Mouse (Mus musculus) induced T-regulatory cell, adult 2 months (primary cell): ENCODE data around the gene Panx1.
A peak's percentile ranks its signal among the peaks of the same experiment; 100 is the strongest.

Experiments used
- DNase-seq: peaks from one replicate; pipeline ENCODE4 v3.0.0-alpha.2; 2012; ENCODE audit warnings: low read depth

Gene Panx1

DNA sequence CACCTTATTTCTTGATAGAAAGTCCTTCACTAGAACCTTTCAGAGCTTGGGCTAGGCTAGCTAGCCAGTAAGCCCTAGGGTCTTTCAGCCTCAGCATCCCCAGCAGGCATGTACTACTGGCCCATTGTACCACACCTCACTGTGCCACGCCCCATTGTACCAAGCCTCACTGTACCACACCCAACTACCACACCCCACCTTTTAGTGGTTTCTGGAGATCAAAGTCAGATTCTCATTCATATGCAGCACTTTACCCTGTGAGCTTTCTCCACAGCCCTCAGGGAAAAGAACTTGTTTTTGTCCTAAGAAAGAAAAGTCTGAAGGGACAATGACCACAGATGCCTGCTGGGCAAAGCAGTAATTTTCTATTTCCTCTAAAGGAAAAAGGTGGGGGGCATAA is 22.2 kb downstream of the Panx1 start:
- DNase-seq = peak; percentile 69

DNA sequence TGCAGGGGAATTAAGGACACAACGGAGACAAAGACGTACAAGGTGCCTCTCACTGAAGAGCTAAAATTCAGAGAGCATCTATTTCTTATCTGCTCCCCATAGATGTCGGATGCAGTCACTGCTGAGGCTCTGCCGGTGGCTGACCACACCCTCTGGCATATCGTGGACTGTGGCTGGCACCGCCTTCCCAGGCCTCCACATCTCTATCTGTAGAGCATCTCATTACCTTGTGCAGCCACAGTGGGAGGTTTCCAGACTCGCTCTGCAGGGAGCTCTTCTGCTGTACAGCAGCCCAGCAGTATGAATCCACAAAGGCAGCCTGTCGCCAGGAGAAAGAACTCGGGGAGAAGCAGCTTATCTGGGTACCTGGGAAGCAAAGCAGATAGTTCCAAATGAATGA is 24.1 kb downstream of the Panx1 start:
- DNase-seq = no peak

DNA sequence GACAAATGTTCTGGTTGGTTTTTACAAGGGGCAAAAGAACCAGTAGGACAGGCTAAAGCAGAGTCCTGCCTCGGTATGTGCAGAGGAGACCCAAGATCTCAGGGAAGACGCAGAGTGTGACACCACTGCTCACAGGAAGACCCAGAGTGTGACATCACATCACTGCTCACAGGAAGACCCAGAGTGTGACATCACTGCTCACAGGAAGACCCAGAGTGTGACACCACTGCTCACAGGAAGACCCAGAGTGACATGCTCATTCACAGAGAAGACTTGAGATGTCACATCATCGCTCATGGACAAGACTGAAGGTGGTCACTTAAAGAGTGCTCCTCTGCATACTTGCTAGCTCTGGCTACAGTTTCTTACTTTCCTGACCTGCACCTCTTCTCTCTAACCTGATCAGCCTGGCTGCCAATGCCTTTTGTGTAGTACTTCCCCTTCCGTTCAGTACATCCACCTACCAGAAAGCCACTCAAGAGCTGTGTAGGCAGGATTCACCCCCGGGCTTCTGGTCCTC is 24.7 kb downstream of the Panx1 start:
- peak; percentile 80 for DNase-seq

GRCm38 (mm10) chr9:15018756-15019131 is 26.5 kb downstream of the Panx1 start:
- DNase-seq = peak; percentile 84

DNA sequence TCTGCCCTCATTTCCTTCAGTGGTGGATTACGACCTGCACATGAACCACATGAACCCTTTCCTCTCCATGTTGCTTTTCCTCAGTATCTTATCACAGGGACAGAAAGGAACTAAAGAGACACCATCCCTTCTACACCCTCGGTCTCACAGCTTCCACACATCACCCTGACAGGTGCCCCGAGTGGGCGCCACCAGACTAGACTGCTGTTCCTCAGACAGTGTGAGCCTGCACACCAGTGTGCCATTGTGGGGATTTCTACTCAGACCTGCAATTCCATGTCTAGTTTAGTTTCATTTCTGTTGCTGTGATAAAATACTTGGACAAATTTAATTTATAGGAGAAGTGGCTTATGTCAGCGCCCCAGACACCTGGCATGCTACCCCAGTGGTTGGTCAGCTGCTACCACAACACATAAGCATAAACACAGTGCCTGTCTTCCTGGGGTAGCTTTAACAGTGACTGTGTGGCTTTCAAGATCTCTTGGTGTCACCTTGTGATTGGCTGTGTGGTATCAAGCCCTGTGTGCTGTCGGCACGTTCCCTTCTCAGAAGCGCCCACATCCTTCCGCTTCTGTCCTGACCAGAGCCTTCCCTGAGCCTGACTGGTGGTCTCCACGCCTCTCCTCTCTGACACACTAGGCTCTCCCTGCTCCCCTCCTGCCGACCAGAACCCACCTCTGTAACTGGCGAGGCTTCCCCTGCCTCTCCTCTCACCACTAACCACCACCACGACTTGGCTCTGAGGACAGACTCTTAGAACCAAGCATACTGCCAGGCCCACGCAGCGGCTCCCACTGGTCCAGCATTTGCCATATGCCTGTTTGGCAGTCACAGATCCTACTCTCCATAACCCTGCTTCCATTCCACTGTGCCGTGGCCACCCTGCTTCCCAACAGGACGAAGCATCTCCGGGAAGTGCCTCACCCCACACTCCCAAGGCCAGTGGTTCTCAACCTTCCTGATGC is 27.2 kb downstream of the Panx1 start:
- DNase-seq = peak; percentile 92

- DNase-seq = peak; percentile 96
Observed at GRCm38 (mm10) chr9:15015223-15015956, 29.9 kb downstream of the Panx1 start.

- peak; percentile 7 for DNase-seq
Observed at GRCm38 (mm10) chr9:15007566-15007965, 37.7 kb downstream of the Panx1 start.

GRCm38 (mm10) chr9:15004298-15004685 is 41.0 kb downstream of the Panx1 start:
- DNase-seq = peak; percentile 65

DNA sequence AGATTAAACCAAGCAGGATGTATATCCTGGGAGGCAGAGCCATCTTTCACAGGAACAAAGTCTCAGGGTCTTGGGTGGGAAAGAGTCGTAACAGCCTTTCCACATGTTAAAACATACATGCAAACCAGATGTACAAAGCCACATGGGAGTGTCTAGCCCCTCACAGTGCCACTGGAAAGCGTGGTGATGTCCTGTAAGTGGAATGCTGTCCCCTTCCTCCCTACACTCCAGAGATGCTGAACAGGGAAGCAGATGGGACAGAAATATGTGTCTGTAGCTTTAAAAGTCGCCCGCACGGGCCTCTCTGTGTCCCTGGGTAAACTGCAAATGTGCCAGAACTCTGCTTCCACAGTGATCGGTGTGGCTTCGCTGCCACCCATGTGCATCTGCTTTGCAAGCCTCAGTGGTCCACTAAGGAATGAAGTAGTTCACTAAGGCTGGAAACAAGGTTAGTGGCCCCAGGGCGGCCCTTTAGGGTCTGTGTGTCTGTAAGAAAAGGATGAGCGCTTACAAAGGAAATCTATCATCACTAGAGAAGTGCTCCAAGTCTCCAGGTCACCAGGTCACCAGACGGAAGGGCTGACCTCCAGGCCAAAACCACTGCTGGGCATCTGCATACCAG is 41.5 kb downstream of the Panx1 start:
- DNase-seq = peak; percentile 22

DNA sequence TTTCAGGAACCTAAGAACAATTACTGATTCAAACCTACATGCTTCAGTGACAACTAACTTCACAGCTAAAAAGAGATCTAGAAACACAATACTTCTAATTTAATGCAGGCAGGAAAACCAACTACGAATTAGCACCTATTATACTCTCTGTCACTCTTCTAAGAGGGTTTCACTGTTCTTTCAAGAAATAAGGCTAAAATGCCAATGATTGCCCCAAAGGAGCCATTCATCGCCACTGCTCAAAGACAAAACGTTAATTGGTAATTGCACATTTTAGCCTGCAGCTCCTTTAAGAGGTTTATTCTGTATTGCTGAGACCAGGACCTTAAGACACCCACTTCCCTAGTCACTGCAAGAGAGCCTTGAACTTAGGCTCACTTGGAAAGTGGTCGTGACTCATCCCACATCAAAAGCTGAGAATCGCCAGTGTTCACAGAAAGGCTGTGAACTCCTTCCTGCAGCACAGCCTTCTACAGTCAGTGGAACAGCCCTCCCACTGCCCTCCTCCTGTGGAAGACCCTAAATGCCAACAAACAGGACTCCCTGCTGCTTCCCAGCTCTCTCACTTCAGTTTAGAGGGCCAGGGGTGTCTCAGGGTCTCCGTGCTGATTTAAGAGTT is 42.2 kb downstream of the Panx1 start:
- DNase-seq = peak; percentile 52

- DNase-seq = no peak
Observed at GRCm38 (mm10) chr9:14998790-14999189, 46.5 kb downstream of the Panx1 start.

DNA sequence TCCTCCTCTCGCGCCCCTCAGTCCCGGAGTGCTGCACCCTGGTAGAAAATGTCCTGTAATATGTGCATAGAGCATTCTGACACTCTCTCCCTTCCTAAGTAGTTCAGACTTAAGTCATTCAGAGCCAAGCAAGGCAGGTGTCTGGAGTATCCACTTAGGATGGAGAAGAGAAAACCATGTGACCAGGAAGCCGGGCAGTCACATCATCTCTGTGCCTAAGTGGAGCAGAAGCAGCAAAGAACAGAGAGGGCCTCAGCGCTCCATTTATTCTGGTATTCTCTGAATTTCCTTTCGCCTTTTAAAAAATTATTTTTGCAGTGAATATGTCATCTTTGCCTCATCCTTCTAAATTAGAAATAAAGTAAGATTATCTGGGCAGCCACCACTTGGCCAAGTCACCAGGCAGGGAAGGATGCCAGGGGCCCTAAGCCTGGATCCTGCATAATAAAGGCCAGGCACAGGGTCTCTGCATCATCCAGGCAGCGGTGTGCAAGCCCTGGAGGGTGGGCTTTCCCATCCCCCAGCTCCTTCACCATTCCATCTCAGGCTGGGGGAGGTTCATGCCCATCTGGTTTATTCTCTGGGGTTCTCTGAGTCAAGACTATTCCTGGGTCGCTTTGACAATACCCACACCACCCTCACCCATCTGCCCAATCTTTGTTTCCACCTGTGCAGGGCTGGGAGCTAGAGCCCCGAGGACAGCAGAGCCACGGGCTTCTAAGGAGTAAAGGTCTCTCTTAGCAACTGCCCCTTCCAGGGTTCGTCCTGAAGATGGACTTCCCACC is 47.8 kb downstream of the Panx1 start:
- DNase-seq = no peak

DNA sequence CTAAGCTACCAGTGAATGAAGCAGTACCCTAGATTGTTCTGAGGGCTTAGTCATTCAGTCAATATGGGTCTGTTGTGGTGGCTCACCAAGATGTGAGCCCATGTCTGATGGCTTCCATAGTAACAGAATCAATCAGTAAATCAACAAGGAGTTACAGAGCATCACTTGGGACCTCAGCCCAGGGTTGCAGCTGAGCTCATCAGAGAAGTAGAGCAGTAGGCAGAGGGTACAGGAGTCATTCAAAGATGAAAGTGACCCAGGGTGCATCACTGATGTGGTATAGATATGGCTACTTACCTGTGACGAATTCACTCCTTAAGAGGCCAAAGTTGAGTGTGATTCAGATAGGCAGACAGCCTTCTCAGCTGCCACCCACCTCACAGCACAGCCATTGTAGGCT is 49.8 kb downstream of the Panx1 start:
- DNase-seq = peak; percentile 62

DNA sequence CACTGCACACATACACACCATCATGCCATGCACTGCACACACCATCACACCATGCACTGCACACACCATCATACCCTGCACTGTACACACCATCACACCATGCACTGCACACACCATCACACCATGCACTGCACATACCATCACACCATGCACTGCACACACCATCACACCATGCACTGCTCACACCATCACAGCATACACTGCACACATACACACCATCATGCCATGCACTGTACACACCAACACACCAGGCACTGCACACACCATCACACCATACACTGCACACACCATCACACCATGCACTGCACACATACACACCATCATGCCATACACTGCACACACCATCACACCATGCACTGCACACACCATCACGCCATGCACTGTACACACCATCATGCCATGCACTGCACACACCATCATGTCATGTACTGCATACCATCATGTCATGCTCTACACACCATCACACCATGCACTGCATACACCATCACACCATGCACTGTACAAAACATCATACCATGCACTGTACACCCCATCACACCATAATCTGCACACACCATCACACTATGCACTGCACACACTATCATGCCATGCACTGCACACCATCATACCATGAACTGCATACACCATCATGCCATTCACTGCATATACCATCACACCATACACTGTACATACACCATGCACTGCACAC is 56.5 kb downstream of the Panx1 start:
- no peak for DNase-seq

- no peak for DNase-seq
Observed at GRCm38 (mm10) chr9:14983141-14983540, 62.1 kb downstream of the Panx1 start.

DNA sequence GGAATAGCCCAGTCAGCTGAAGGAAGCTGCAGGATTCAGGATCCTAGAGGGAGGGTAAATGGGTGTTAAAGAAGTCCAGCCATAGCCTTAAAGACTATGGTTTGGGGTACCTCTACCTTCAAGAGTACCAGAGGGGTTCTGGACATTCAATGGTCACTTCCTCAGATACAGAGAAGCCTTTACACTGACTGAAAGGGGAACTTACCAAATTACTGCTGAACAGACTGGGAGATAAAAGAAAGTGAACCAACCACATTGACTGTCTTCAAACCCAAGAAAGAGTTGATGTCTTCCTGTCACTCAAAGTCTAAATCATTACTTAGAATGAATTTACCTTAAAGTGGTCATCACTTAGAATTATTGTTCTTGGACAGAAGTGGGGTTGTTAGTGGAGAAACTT is 62.6 kb downstream of the Panx1 start:
- no peak for DNase-seq

DNA sequence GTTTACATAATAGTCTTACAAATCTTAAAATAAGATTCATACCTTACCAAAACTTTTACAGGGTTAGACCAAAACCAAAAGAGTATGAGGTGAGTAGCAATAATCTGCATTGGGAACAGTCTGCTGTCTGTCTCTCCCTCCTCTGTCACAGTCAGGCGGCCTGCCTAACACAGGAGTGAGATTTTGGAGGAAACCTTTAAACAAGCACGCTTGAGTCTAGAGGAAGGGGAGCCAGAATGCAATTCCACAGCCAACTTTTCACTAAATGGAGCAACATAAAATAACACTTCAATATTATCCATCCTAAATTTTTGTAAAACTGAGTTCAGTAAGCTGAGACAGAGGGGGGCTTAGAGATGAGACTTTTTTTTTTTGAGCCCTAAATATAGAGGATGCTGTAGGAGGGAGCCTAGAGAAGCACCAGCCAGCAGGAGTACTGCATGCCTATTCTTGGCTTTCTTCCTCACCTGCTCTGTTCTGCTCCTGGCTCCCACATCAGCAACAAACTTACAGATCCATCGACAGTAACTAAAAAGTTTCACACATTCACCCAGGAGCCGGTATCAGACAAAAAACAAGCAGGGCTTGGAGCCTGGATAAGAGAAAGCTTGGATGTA is 63.6 kb downstream of the Panx1 start:
- no peak for DNase-seq

DNA sequence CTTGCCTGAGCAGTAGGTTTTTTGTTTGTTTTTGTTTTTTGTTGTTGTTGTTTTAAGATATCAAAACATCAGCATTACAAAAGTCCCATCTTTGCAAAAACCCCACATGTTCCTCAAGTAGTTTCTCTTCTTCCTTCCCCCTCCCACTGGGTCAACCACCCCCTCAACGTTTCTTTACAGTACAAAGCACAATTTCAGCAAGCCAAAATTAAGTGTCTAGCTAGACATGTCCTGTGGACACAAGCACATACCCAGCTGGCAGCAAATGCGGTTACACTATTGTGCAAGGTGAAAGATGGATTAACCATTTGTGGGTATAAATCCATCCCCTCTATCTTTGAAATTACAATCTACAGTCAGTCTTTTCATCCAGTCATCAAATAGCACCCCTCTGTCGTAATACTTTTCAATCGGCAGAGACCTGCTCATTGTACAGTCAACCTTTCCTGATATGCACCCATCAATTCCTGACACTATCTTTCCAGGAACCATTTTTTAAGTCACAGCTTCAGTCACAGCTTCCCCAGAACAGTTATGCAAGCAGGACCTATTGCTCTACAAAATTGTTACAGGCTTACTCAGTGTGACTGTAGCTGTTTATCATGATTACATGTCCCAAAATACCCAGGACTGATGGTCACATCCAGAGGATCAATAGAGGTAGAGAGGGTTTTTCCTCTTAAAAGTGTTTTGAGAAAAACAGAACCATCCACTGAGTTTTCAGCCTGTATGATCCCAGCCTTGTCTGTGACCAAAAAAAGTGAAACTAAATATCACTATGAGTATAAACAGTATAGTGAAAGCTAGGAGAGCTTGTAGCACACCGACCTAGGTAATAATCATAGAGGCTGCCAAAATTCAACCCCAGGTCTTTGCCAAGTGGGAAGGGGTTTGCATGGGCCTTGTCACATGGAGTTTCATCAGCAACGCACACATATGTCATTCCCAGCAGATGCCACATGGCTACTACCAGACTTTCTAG is 70.7 kb downstream of the Panx1 start:
- DNase-seq = peak; percentile 48

GRCm38 (mm10) chr9:14973762-14974161 is 71.5 kb downstream of the Panx1 start:
- DNase-seq = no peak
